Mouse (Mus musculus) G1E (cell line): ENCODE measurements around the gene Slc35e3. TPM values are rescaled to one million over a fixed set of nuclear protein-coding genes. Genes with fewer than 3 reads are reported as not detected.
A peak's percentile ranks its signal among the peaks of the same experiment; 100 is the strongest.

ENCODE experiments used
- ATAC-seq: 2 replicates; pipeline ENCODE4 v1.8.0; 2016; ENCODE audit warnings: mild to moderate bottlenecking; ENCODE audit not compliant: insufficient number of reproducible peaks, poor library complexity, low FRiP score, severe bottlenecking; ENCODE audit errors: extremely low read depth
- DNase-seq: peaks from one replicate; pipeline ENCODE4 v3.0.0; 2012; ENCODE audit warnings: low spot score
- H3K27me3 ChIP-seq: 2 replicates; pipeline ENCODE4 v1.6.1; 2012; ENCODE audit warnings: mild to moderate bottlenecking, low read length, inconsistent platforms; ENCODE audit not compliant: insufficient read depth
- H3K36me3 ChIP-seq: replicated peaks from 2 replicates; pipeline ENCODE3; 2012; ENCODE audit warnings: mild to moderate bottlenecking, inconsistent platforms
- H3K4me1 ChIP-seq: 2 replicates; pipeline ENCODE4 v1.6.1; 2012; ENCODE audit warnings: low read depth, low read length, inconsistent platforms, mixed read lengths; ENCODE audit not compliant: insufficient read depth
- H3K4me3 ChIP-seq: 2 replicates; pipeline ENCODE4 v1.5.1; 2012; ENCODE audit warnings: low read depth, mild to moderate bottlenecking, inconsistent platforms, low read length, moderate library complexity, mixed read lengths
- H3K9me3 ChIP-seq: replicated peaks from 2 replicates; pipeline ENCODE4 v1.6.1; 2012; ENCODE audit warnings: inconsistent platforms
- CTCF ChIP-seq: IDR thresholded peaks from 2 replicates; pipeline ENCODE4 v1.5.1; 2012; ENCODE audit warnings: low read depth, low read length, inconsistent platforms, mixed read lengths
- GATA1 ChIP-seq: IDR thresholded peaks from 2 replicates; pipeline ENCODE4 v1.6.1; 2012; ENCODE audit warnings: borderline replicate concordance, low read length, inconsistent platforms, mixed read lengths
- GATA2 ChIP-seq: IDR thresholded peaks from 2 replicates; pipeline ENCODE4 v1.6.1; 2012; ENCODE audit warnings: low read depth, low read length, inconsistent platforms, borderline replicate concordance
- POLR2AphosphoS5 ChIP-seq: IDR thresholded peaks from 2 replicates; pipeline ENCODE4 v1.6.1; 2012; ENCODE audit warnings: low read depth, low read length, inconsistent platforms; ENCODE audit not compliant: insufficient replicate concordance
- TAL1 ChIP-seq: conservative IDR thresholded peaks from 2 replicates; pipeline ENCODE4 v1.6.1; 2012; ENCODE audit warnings: low read depth, low read length, inconsistent platforms, mixed read lengths
- polyA plus RNA-seq: library from polyadenylated mRNA; stranded (reverse); fragments of >175 nt; gene quantifications from 2 replicates; pipeline ENCODE4 v1.2.3, GENCODE M21; 2012
- total RNA-seq, 2 experiments: library from RNA; stranded (forward) in 1 of 2; stranded (reverse) in 1 of 2; fragments of 200-1000 nt in 1 of 2; fragments of >200 nt in 1 of 2; fragmentation: Nextera tagmentation in 1 of 2; gene quantifications; 2 replicates each; pipeline ENCODE4 v1.2.3; 2014 to 2017

The Slc35e3 gene
- total and polyA plus RNA-seq, 3 experiments, result 1.5 to 10.9 (median 3.5) TPM

DNA sequence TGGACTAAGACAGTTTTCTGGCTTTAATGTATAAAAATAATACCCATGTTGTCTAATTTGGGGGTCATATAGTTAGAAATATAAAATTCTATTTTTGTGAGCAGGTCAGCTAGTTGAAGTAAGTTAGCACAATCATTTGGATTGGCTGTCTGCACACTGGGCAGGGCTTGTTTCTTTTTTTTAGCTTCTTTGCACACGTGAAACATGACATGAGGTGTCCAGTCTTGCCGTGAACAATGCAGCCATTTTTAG lies 56.1 kb downstream of the Slc35e3 start:
- H3K27me3 ChIP-seq, result no peaks in the 10 kb centered on the region
- no peak overlapping the region for H3K4me3 ChIP-seq
- TF ChIP-seq GATA2 (no peak), GATA1 (no peak), POLR2AphosphoS5 (no peak), TAL1 (no peak), CTCF (no peak)
- ATAC-seq, result no peak
- H3K36me3 ChIP-seq, result peaks cover 68% of the 10 kb centered on the region
- no peak for DNase-seq
- H3K4me1 ChIP-seq, result no peaks in the 10 kb centered on the region; the same call in 1 of the 2 replicates
- no peaks in the 10 kb centered on the region for H3K9me3 ChIP-seq

DNA sequence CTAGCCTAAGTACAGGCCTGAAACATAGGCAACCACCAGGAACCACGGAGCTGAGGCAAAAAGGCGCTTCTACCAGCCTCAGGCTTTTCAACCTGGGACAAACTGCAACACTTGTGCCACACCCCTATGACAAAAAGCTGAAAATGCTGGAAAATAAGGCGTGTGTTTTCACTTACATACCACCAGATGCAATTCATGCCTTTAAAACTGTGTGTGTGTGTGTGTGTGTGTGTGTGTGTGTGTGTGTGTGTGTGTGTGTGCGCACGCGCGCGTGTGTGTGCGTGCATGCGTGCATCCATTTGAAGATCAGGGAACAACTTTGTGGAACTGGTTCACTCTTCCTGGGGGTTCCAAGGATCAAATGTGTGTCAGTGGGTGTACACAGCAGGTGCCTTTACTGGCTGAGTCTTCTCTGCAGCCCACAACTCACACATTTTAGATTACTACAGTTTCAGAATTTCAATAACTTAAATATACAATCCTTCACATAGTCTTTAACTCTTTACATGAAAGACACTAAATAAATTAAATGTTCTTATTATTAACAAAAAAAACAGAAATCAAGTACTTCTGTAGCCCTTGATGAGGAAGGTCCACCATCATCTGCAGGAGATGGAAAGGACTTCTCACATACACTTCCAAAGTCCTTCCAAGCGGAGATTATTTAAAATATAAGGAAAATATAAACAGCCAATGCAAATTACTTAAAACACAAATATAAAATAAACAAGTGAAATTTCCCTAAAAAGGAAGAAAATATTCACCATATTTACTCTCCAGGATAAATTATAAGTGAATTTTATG lies 56.7 kb downstream of the Slc35e3 start:
- Histone ChIP-seq H3K4me3 (no peak overlapping the region), H3K36me3 (peaks cover 62% of the 10 kb centered on the region), H3K9me3 (no peaks in the 10 kb centered on the region), H3K27me3 (no peaks in the 10 kb centered on the region), H3K4me1 (no peaks in the 10 kb centered on the region; the same call in 1 of the 2 replicates)
- TF ChIP-seq GATA2, result no peak
- no peak for TF ChIP-seq CTCF
- TF ChIP-seq GATA1, result no peak
- ATAC-seq, result no peak
- DNase-seq, result no peak

DNA sequence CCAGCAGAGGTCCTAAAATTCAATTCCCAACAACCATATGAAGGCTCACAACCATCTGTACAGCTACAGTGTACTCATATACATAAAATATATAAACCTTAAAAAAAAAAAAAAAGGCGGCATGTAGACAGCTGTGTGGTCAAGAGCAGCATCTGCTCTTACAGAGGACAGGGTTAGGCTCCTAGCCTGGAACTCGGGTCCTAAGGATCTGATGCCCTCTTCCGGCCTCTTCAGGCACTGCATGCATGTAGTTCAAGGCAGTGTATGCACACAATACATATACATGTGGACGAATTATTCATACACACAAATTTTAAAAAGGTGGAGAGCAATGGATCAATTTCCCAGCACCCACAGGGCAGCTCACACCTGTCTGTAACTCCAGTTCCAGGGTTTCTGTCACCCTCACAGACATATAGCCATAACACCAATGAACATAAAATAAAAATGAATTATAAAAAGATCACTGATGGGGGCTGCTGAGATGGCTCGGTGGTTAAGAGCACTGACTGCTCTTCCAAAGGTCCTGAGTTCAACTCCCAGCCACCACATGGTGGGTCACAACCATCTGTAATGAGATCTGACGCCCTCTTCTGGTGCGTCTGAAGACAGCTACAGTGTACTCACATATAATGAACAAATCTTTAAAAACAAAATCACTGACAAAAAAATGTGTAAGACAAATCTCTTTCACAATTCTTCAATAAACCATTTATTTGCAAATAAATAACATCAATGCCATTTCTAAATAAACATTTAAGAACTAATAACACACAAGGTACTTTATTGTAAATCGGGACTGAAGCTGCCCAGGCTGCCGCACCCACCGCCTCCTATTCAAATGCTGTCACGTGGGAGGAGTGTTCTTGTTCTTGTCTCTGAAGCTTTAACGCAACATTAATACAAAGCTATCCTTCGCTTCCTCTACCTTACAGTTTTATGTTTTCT lies 57.7 kb downstream of the Slc35e3 start:
- TF ChIP-seq GATA1, result no peak
- TF ChIP-seq GATA2, result no peak
- no peak for TF ChIP-seq POLR2AphosphoS5
- no peak for TF ChIP-seq TAL1
- TF ChIP-seq CTCF, result peak; percentile 43
- peak; percentile 87 for ATAC-seq
- H3K4me1 ChIP-seq, result 0 out of 2 replicates have a peak, but pooled peaks cover 2% of the 10 kb centered on the region
- no peak for DNase-seq
- H3K4me3 ChIP-seq, result no peak overlapping the region
- H3K27me3 ChIP-seq, result peaks cover 4% of the 10 kb centered on the region; the same call in 1 of the 2 replicates
- peaks cover 54% of the 10 kb centered on the region for H3K36me3 ChIP-seq
- no peaks in the 10 kb centered on the region for H3K9me3 ChIP-seq

- Histone ChIP-seq H3K36me3 (peaks cover 46% of the 10 kb centered on the region), H3K27me3 (peaks cover 4% of the 10 kb centered on the region; the same call in 1 of the 2 replicates)
- no peak for DNase-seq
These were observed 58.6 kb downstream of the Slc35e3 start for GRCm38 (mm10) chr10:117687577-117687976.

GRCm38 (mm10) chr10:117687018-117687417 lies 59.1 kb downstream of the Slc35e3 start:
- no peak overlapping the region for H3K4me3 ChIP-seq
- TF ChIP-seq GATA2, result no peak
- TF ChIP-seq TAL1, result no peak
- no peak for TF ChIP-seq CTCF
- no peak for TF ChIP-seq GATA1
- TF ChIP-seq POLR2AphosphoS5, result no peak
- H3K27me3 ChIP-seq, result peaks cover 4% of the 10 kb centered on the region; the same call in 1 of the 2 replicates
- peaks cover 41% of the 10 kb centered on the region for H3K36me3 ChIP-seq
- DNase-seq, result no peak
- H3K9me3 ChIP-seq, result no peaks in the 10 kb centered on the region
- 0 out of 2 replicates have a peak, but pooled peaks cover 2% of the 10 kb centered on the region for H3K4me1 ChIP-seq
- no peak for ATAC-seq

More at GRCm38 (mm10) chr10:117687577-117687976, 58.6 kb downstream of the Slc35e3 start:
- ATAC-seq, result no peak
- TF ChIP-seq TAL1, result no peak
- TF ChIP-seq GATA2, result no peak
- TF ChIP-seq CTCF, result no peak
- TF ChIP-seq POLR2AphosphoS5, result no peak
- no peak overlapping the region for H3K4me3 ChIP-seq
- H3K9me3 ChIP-seq, result no peaks in the 10 kb centered on the region
- 0 out of 2 replicates have a peak, but pooled peaks cover 2% of the 10 kb centered on the region for H3K4me1 ChIP-seq

DNA sequence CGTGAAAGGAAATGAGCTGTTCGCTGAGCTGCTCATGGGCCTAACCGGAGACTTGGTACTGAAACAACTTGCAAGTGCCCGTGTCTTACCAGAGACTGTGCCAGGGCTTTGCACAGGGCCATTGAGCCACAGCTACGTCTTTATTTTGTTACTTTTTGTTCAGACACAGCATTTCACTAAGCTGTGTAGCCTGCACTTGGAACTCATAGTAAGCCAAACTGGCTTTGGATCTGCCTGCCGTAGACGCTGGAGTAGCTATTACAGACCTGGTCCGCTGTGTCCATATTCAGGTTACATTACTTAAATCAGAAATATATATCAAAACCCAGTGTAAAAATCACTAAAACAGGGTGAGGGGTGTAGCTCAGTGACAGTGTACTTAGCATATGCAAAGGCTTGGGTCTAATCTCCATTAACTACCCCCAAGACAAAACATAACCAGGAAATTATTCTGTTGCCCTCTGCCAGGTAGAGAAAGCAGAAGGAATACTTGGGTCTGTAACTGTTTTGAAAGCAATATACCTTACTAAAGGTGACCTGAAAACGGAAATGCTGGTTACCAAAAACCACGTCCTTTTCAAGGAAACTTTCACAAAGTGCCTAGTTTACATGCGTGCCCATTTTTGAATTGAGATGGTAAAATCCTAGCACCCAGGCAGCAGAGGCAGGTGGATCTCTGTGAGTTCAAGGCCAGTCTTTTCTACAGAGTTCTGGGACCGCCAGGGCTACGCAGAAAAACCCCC lies 60.1 kb downstream of the Slc35e3 start:
- H3K36me3 ChIP-seq, result peaks cover 32% of the 10 kb centered on the region
- H3K9me3 ChIP-seq, result no peaks in the 10 kb centered on the region
- TF ChIP-seq POLR2AphosphoS5 (no peak), CTCF (no peak), GATA1 (no peak), TAL1 (no peak), GATA2 (no peak)
- 0 out of 2 replicates have a peak, but pooled peaks cover 2% of the 10 kb centered on the region for H3K4me1 ChIP-seq
- no peak overlapping the region for H3K4me3 ChIP-seq
- DNase-seq (no peak), ATAC-seq (no peak)
- H3K27me3 ChIP-seq, result peaks cover 4% of the 10 kb centered on the region; the same call in 1 of the 2 replicates
